Mouse (Mus musculus): ENCODE data around the gene Npas4. TPM values are rescaled to one million over a fixed set of nuclear protein-coding genes. Genes with fewer than 3 reads are reported as not detected.

The Npas4 gene
- polyA plus RNA-seq, 1 experiment from 2014 or later: not detected

DNA sequence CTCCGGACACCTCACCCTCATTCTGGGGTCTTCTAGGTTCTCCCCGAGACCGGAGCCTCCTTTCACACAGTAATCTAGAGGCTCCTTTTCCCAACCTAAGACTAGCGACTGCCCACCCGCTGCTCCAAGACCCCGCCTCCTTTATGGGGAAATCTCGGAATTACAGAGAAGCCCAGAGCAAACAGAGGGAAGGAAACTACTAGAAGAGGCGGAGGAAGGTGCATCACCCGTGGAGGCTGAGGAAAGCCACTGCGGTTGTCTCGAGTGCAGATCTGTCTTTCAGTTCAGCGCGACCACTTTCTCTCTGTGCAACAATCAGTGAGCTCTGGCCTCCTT lies 46.9 kb downstream of the Npas4 start:
- Histone ChIP-seq H3K4me3 (replicated peaks; ENCODE audit: low read depth, low read length) (peak overlapping the region; percentile 62), H3K9me3 (replicated peaks; ENCODE audit: low read length) (no peaks in the 10 kb centered on the region), H3K4me1 (replicated peaks; ENCODE audit: insufficient read depth, low read length) (peaks cover 5% of the 10 kb centered on the region; the same call in 1 of the 2 replicates), H3K36me3 (ENCODE audit: insufficient read depth, low read length) (no peaks in the 10 kb centered on the region), H3K4me2 (ENCODE audit: low read length) (peak overlapping the region; percentile 100), H3K27me3 (ENCODE audit: insufficient read depth, low read length) (no peaks in the 10 kb centered on the region), H3K9ac (ENCODE audit: low read depth, low read length) (peak overlapping the region; percentile 57; the same call in 1 of the 2 replicates), H3K27ac (no peak overlapping the region)
- DNase-seq (ENCODE audit: low spot score) (no peak), ATAC-seq (replicated peaks; ENCODE audit: low FRiP score, low read depth) (peak; percentile 40)
- TF ChIP-seq CTCF (IDR thresholded peaks at IDR 0.05; ENCODE audit: low read depth): no peak
- 5% methylated on average over 13 of the region's 13 CpGs for WGBS

GRCm38 (mm10) chr19:4942551-4943252 lies 47.4 kb downstream of the Npas4 start, which contains the start of gene Peli3:
Gene Peli3, minus strand, starts transcription at chr19:4943127.
- H3K27ac ChIP-seq: no peak within 1 kb of the TSS

DNA sequence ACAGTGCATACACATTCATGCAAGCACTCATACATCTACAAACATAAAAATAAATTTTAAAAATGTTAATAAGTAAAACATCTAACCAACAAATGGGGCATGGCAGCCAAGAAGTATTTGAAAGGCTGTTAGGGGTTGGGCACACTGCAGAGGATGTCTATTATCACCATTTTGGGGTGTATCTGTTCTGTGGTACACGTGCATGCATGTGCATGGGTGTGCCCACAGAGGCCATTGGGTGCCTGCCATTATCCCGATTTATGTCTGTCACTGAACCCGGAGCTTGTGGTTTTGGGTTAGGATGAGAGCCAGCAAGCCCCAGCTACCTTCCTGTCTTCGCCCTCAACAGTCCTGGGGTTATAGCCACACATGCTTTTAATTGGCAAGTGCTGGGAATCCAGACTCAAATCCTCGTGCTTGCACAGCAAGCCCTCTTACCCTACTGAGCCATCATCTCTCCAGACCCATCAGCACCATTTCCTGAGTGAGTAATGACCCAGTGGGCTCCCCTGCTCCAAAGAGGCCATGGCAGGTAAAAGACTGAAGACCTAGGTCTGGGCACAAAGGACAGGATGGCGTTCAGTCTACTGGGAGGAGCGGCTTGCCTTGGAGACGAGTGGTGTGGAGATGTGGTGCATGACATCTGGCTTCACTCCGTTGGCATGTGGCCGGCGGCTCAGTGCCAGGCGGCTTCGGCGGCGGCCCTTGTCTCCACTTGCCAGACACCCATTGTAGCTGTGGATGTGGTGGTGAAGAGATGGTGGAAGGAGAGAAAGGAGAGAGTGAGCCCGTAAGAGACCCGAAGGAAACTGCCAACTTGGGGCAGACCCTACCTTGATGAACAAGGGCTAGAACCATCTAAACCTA lies 52.4 kb downstream of the Npas4 start:
- no peak for ATAC-seq (replicated peaks; ENCODE audit: low FRiP score, low read depth)

More at GRCm38 (mm10) chr19:4942551-4943252, 47.4 kb downstream of the Npas4 start, which contains the start of gene Peli3:
- under 1% methylated on average over 39 of the region's 55 CpGs for WGBS
- no peaks in the 10 kb centered on the region for H3K36me3 ChIP-seq (ENCODE audit: insufficient read depth, low read length)
- peak within 1 kb of the TSS; percentile 57 for H3K9ac ChIP-seq (ENCODE audit: low read depth, low read length)
- H3K4me1 ChIP-seq (replicated peaks; ENCODE audit: insufficient read depth, low read length): peaks cover 5% of the 10 kb centered on the region; the same call in 1 of the 2 replicates
- H3K4me2 ChIP-seq (ENCODE audit: low read length): peak within 1 kb of the TSS; percentile 100
- no peaks in the 10 kb centered on the region for H3K27me3 ChIP-seq (ENCODE audit: insufficient read depth, low read length)
- peak; percentile 87 for DNase-seq (ENCODE audit: low spot score)
- TF ChIP-seq CTCF (IDR thresholded peaks at IDR 0.05; ENCODE audit: low read depth): no peak
- peak; percentile 96 for ATAC-seq (replicated peaks; ENCODE audit: low FRiP score, low read depth)
- peak within 1 kb of the TSS; percentile 62 for H3K4me3 ChIP-seq (replicated peaks; ENCODE audit: low read depth, low read length)
- no peaks in the 10 kb centered on the region for H3K9me3 ChIP-seq (replicated peaks; ENCODE audit: low read length)

DNA sequence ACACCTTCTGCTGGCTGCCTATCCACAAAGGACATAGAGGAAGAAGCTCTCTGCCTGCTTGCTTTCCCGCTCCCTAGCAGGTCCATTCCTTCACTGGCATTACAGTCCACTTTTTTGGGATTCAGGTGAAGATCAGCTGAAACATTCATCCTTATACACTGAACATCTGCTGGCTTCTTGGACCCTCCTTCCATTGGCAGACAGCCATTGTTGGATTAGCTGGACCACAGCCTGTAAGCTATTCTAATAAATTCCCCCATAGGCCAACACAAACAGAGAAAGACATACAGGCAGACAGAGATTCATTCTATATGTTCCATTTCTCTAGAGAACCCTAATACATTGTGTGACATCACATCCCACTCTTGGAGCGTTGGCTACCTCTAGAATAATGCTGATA lies 53.2 kb downstream of the Npas4 start:
- no peaks in the 10 kb centered on the region for H3K9me3 ChIP-seq (replicated peaks; ENCODE audit: low read length)
- H3K4me3 ChIP-seq (replicated peaks; ENCODE audit: low read depth, low read length): no peak overlapping the region
- H3K4me1 ChIP-seq (replicated peaks; ENCODE audit: insufficient read depth, low read length): no peaks in the 10 kb centered on the region
- no peaks in the 10 kb centered on the region for H3K27me3 ChIP-seq (ENCODE audit: insufficient read depth, low read length)
- no peak for DNase-seq (ENCODE audit: low spot score)
- H3K9ac ChIP-seq (ENCODE audit: low read depth, low read length): no peak overlapping the region
- ATAC-seq (replicated peaks; ENCODE audit: low FRiP score, low read depth): no peak
- no peak overlapping the region for H3K27ac ChIP-seq
- 75% methylated on average over 2 of the region's 2 CpGs for WGBS
- H3K4me2 ChIP-seq (ENCODE audit: low read length): no peak overlapping the region
- no peaks in the 10 kb centered on the region for H3K36me3 ChIP-seq (ENCODE audit: insufficient read depth, low read length)
- no peak for TF ChIP-seq CTCF (IDR thresholded peaks at IDR 0.05; ENCODE audit: low read depth)

More for the DNA sequence above, 52.4 kb downstream of the Npas4 start:
- H3K36me3 ChIP-seq (ENCODE audit: insufficient read depth, low read length): no peaks in the 10 kb centered on the region
- H3K4me3 ChIP-seq (replicated peaks; ENCODE audit: low read depth, low read length): no peak overlapping the region
- H3K27ac ChIP-seq: no peak overlapping the region
- no peak overlapping the region for H3K4me2 ChIP-seq (ENCODE audit: low read length)
- H3K9ac ChIP-seq (ENCODE audit: low read depth, low read length): no peak overlapping the region
- peaks cover 5% of the 10 kb centered on the region; the same call in 1 of the 2 replicates for H3K4me1 ChIP-seq (replicated peaks; ENCODE audit: insufficient read depth, low read length)
- TF ChIP-seq CTCF (IDR thresholded peaks at IDR 0.05; ENCODE audit: low read depth): no peak
- no peaks in the 10 kb centered on the region for H3K27me3 ChIP-seq (ENCODE audit: insufficient read depth, low read length)
- H3K9me3 ChIP-seq (replicated peaks; ENCODE audit: low read length): no peaks in the 10 kb centered on the region
- 85% methylated on average over 17 of the region's 17 CpGs for whole genome bisulfite sequencing
- DNase-seq (ENCODE audit: low spot score): no peak

Other genes with a start within 250 kb of the Npas4 start
- gene Rbm4b, start 233.8 kb downstream of the Npas4 start, polyA plus RNA-seq (2015; fragmentation: Nextera tagmentation; extraction: Ambion mirVana): 44.9 and 47.2 TPM in 2 replicates
- 39.2 and 40.8 TPM in 2 replicates for gene Rbm4, start 196.4 kb downstream of the Npas4 start, polyA plus RNA-seq (2015; fragmentation: Nextera tagmentation; extraction: Ambion mirVana)
- gene Gm21992, start 178.7 kb downstream of the Npas4 start, polyA plus RNA-seq (2015; fragmentation: Nextera tagmentation; extraction: Ambion mirVana): 24.4 and 27.3 TPM in 2 replicates
- gene Rbm14, start 178.7 kb downstream of the Npas4 start, polyA plus RNA-seq (2015; fragmentation: Nextera tagmentation; extraction: Ambion mirVana): 43.8 and 48.8 TPM in 2 replicates
- gene Ccs, start 151.0 kb downstream of the Npas4 start, polyA plus RNA-seq (2015; fragmentation: Nextera tagmentation; extraction: Ambion mirVana): 72.9 and 82.1 TPM in 2 replicates
- 0.04 TPM in 1 of 2 replicates, not detected in the other for gene Ccdc87, start 150.9 kb downstream of the Npas4 start, polyA plus RNA-seq (2015; fragmentation: Nextera tagmentation; extraction: Ambion mirVana)
- gene Ctsf, start 135.2 kb downstream of the Npas4 start, polyA plus RNA-seq (2015; fragmentation: Nextera tagmentation; extraction: Ambion mirVana): 79.8 and 80.6 TPM in 2 replicates
- gene Actn3, start 112.4 kb downstream of the Npas4 start, polyA plus RNA-seq (2015; fragmentation: Nextera tagmentation; extraction: Ambion mirVana): 4.0 and 4.1 TPM in 2 replicates
- gene Zdhhc24, start 111.6 kb downstream of the Npas4 start, polyA plus RNA-seq (2015; fragmentation: Nextera tagmentation; extraction: Ambion mirVana): 8.7 and 9.5 TPM in 2 replicates
- 4.9 and 5.0 TPM in 2 replicates for gene Bbs1, start 83.7 kb downstream of the Npas4 start, polyA plus RNA-seq (2015; fragmentation: Nextera tagmentation; extraction: Ambion mirVana)
- gene Dpp3, start 62.0 kb downstream of the Npas4 start, polyA plus RNA-seq (2015; fragmentation: Nextera tagmentation; extraction: Ambion mirVana): 61.7 and 69.2 TPM in 2 replicates
- 1.5 and 1.9 TPM in 2 replicates for gene Peli3, start 47.2 kb downstream of the Npas4 start, polyA plus RNA-seq (2015; fragmentation: Nextera tagmentation; extraction: Ambion mirVana)
- gene Mrpl11, start 28.2 kb downstream of the Npas4 start, polyA plus RNA-seq (2015; fragmentation: Nextera tagmentation; extraction: Ambion mirVana): 132 and 137 TPM in 2 replicates
- 4.9 and 5.4 TPM in 2 replicates for gene Slc29a2, start 33.5 kb upstream of the Npas4 start, polyA plus RNA-seq (2015; fragmentation: Nextera tagmentation; extraction: Ambion mirVana)
- gene B4gat1, start 48.5 kb upstream of the Npas4 start, polyA plus RNA-seq (2015; fragmentation: Nextera tagmentation; extraction: Ambion mirVana): 57.1 and 64.2 TPM in 2 replicates
- 1.1 and 1.3 TPM in 2 replicates for gene AC124502.3, start 48.6 kb upstream of the Npas4 start, polyA plus RNA-seq (2015; fragmentation: Nextera tagmentation; extraction: Ambion mirVana)
- gene Brms1, start 51.0 kb upstream of the Npas4 start, polyA plus RNA-seq (2015; fragmentation: Nextera tagmentation; extraction: Ambion mirVana): 40.2 and 44.0 TPM in 2 replicates
- gene Rin1, start 60.2 kb upstream of the Npas4 start, polyA plus RNA-seq (2015; fragmentation: Nextera tagmentation; extraction: Ambion mirVana): 2.8 and 3.2 TPM in 2 replicates
- gene Cd248, start 77.8 kb upstream of the Npas4 start, polyA plus RNA-seq (2015; fragmentation: Nextera tagmentation; extraction: Ambion mirVana): 35.0 and 40.6 TPM in 2 replicates
- gene Tmem151a, start 95.2 kb upstream of the Npas4 start, polyA plus RNA-seq (2015; fragmentation: Nextera tagmentation; extraction: Ambion mirVana): 1.4 and 2.1 TPM in 2 replicates
- gene Yif1a, start 98.2 kb upstream of the Npas4 start, polyA plus RNA-seq (2015; fragmentation: Nextera tagmentation; extraction: Ambion mirVana): 129 and 132 TPM in 2 replicates
- 4.2 and 4.7 TPM in 2 replicates for gene Cnih2, start 108.2 kb upstream of the Npas4 start, polyA plus RNA-seq (2015; fragmentation: Nextera tagmentation; extraction: Ambion mirVana)
- 270 and 284 TPM in 2 replicates for gene Rab1b, start 116.8 kb upstream of the Npas4 start, polyA plus RNA-seq (2015; fragmentation: Nextera tagmentation; extraction: Ambion mirVana)
- gene Klc2, start 128.2 kb upstream of the Npas4 start, polyA plus RNA-seq (2015; fragmentation: Nextera tagmentation; extraction: Ambion mirVana): 18.1 and 20.2 TPM in 2 replicates